ENCODE assay signal across 16 mouse cellular contexts in genomic region chr12:40017955-40018505, GRCm38 (mm10). TPM values are rescaled to one million over a fixed set of nuclear protein-coding genes. Genes with fewer than 3 reads are reported as not detected.
DNase-seq lines count a peak whose midpoint lies in the region; TF ChIP-seq lines count a peak whose summit lies in the region.
"Had no signal": no experiment of that assay in that cellular context is flagged by ENCODE, and none has a peak within 500 bp of the region (broad histone marks: within the 10 kb centered on the region; RNA-seq: fewer than 3 reads in every experiment).

No protein-coding gene starts in this region.

- H3K36me3 ChIP-seq in heart, adult 2 months (ENCODE audit: control insufficient read depth, insufficient read depth, low read length), result no peaks in the 10 kb centered on the region
- H3K36me3 ChIP-seq: limb, embryonic 12.5 days; midbrain, embryonic 15.5 days had no signal

- intact Hi-C loops in heart, adult 2 months (cut with DNase I), result loop anchor here (2.0 to 5.0 kb wide), 2 partner anchors 19 to 66 kb away; no protein-coding TSS in a partner anchor

- no peaks in the 10 kb centered on the region for H3K27me3 ChIP-seq in heart, adult 2 months (ENCODE audit: control insufficient read depth, insufficient read depth, low read length)
- H3K27me3 ChIP-seq: limb, embryonic 12.5 days; midbrain, embryonic 15.5 days had no signal

- H3K9ac ChIP-seq in heart, adult 2 months (ENCODE audit: low read depth, low read length), result no peak overlapping the region
- H3K9ac ChIP-seq: midbrain, embryonic 15.5 days had no signal

- peaks cover 3% of the 10 kb centered on the region; the same call in 1 of the 2 replicates for H3K4me1 ChIP-seq in heart, adult 2 months (ENCODE audit: control insufficient read depth, insufficient read depth, low read length)
- peaks cover 2% of the 10 kb centered on the region; the same call in 1 of the 2 replicates for H3K4me1 ChIP-seq in bone marrow, adult 2 months (ENCODE audit: control insufficient read depth, insufficient read depth, low read length)
- H3K4me1 ChIP-seq: midbrain, embryonic 15.5 days had no signal

- H3K27ac ChIP-seq in heart, adult 2 months, result peak overlapping the region; percentile 92; the same call in 1 of the 2 replicates
- no peak overlapping the region for H3K27ac ChIP-seq in bone marrow, adult 2 months (ENCODE audit: control insufficient read depth, insufficient read depth, low read depth, low read length, poor library complexity)
- H3K27ac ChIP-seq: limb, embryonic 12.5 days had no signal

- DNase-seq in heart, adult 2 months, result no peak
- no peak for DNase-seq in heart, postnatal 4 days
- DNase-seq in lung, postnatal 10 days, result peak; percentile 8
- no peak for DNase-seq in lung, postnatal 25 days (ENCODE audit: low spot score)
- DNase-seq in naive thymus-derived CD4-positive, alpha-beta T cell, adult 2 months (ENCODE audit: low read depth), result peak; percentile 43
- DNase-seq in spleen, postnatal 4 days (ENCODE audit: low spot score in 2 of 2), result no peak
- no peak for DNase-seq in cerebellum, adult 18-20 months
- DNase-seq: adrenal gland, postnatal 14 days; cerebellum, adult 11-12 months; embryo, embryonic 11 days; kidney, postnatal 14 days; layer of hippocampus, postnatal 36 days; thymus, postnatal 14 days had no signal

- no peak overlapping the region; the same call in 1 of the 2 replicates for H3K4me3 ChIP-seq in heart, adult 2 months
- H3K4me3 ChIP-seq in bone marrow, adult 2 months (replicated peaks; ENCODE audit: control insufficient read depth, low read depth, low read length), result peak overlapping the region; percentile 38
- H3K4me3 ChIP-seq: limb, embryonic 12.5 days; midbrain, embryonic 15.5 days had no signal

- TF ChIP-seq EP300 in heart, adult 2 months (IDR thresholded peaks at IDR 0.05; ENCODE audit: insufficient read depth, low read depth, low read length), result no peak

- no peak for TF ChIP-seq CTCF in heart, adult 2 months (IDR thresholded peaks at IDR 0.05)
- no peak for TF ChIP-seq CTCF in bone marrow, adult 2 months (IDR thresholded peaks at IDR 0.05; ENCODE audit: control insufficient read depth, insufficient read depth, low read length)

- H3K79me2 ChIP-seq in heart, adult 2 months (replicated peaks; ENCODE audit: control insufficient read depth, insufficient read depth, low read length), result no peaks in the 10 kb centered on the region

- no peak for TF ChIP-seq POLR2A in heart, adult 2 months (IDR thresholded peaks at IDR 0.05; ENCODE audit: insufficient read depth, low read depth, low read length)
- no peak for TF ChIP-seq POLR2A in bone marrow, adult 2 months (IDR thresholded peaks at IDR 0.05; ENCODE audit: borderline replicate concordance, control insufficient read depth, low read depth, low read length)

- 53% methylated on average over 6 of the region's 6 CpGs for WGBS in heart, adult 2 months
- 36% methylated on average over 6 of the region's 6 CpGs for WGBS in bone marrow, adult 2 months

RNA-seq across cellular contexts. Expression of gene Arl4a, which starts 19.8 kb away (rescaled TPM):
- 10 to 100 TPM; 23.8 to 25.9 TPM for total RNA-seq in heart, adult 2 months (2021)
- 8.6 and 12.9 TPM in 2 replicates for polyA plus RNA-seq in heart, adult 2 months (2012; rRNA removed)
- 10 to 100 TPM; 27.0 to 27.5 TPM for total RNA-seq in heart, postnatal 4 days (2021)
- polyA plus RNA-seq in bone marrow, adult 2 months (2011; ENCODE audit: insufficient read depth, insufficient read length, low replicate concordance, missing spikeins), result 104 and 112 TPM in 2 replicates

Comparison
In these comparisons a context has a peak if more than half of its experiments do, and no peak if none do; other contexts are left out.
1. DNase-seq: peak in lung, postnatal 10 days (single experiment) and naive thymus-derived CD4-positive, alpha-beta T cell, adult 2 months (single experiment); none in heart, adult 2 months (0 of 2), heart, postnatal 4 days (single experiment), lung, postnatal 25 days (single experiment), spleen, postnatal 4 days (0 of 2) and cerebellum, adult 18-20 months (0 of 2).